Mouse (Mus musculus): Measurements from ENCODE around the gene Mcrs1. TPM values are rescaled to one million over a fixed set of nuclear protein-coding genes. Genes with fewer than 3 reads are reported as not detected.
"Not testable (repeated sequence)": the region's sequence is repeated elsewhere in the genome, so short reads cannot be mapped to it uniquely, and the experiment has no call there.

Gene Mcrs1
- total RNA-seq, 1 experiment from 2014 or later: 54.6 TPM

GRCm38 (mm10) chr15:99251111-99251510 is 650 bp downstream of the Mcrs1 start:
- not testable (repeated sequence) for DNase-seq

- no peak for DNase-seq
Measured at GRCm38 (mm10) chr15:99249938-99250337, 1.8 kb downstream of the Mcrs1 start.

- no peak for DNase-seq
Measured at GRCm38 (mm10) chr15:99248972-99249371, 2.8 kb downstream of the Mcrs1 start.

GRCm38 (mm10) chr15:99246736-99247135 is 5.0 kb downstream of the Mcrs1 start:
- not testable (repeated sequence) for DNase-seq

- no peak for DNase-seq
Measured at GRCm38 (mm10) chr15:99242045-99242444, 9.7 kb downstream of the Mcrs1 start.

- no peak for DNase-seq
Measured at GRCm38 (mm10) chr15:99241249-99241648, 10.5 kb downstream of the Mcrs1 start.

GRCm38 (mm10) chr15:99240129-99240528 is 11.6 kb downstream of the Mcrs1 start:
- no peak for DNase-seq

- DNase-seq: no peak
Measured at GRCm38 (mm10) chr15:99238006-99238405, 13.8 kb downstream of the Mcrs1 start.

- no peak for DNase-seq
Measured at GRCm38 (mm10) chr15:99234326-99235010, 17.3 kb downstream of the Mcrs1 start.

- no peak for DNase-seq
Measured at GRCm38 (mm10) chr15:99233719-99234118, 18.0 kb downstream of the Mcrs1 start.

- no peak for DNase-seq
Measured at GRCm38 (mm10) chr15:99231998-99232397, 19.8 kb downstream of the Mcrs1 start.

GRCm38 (mm10) chr15:99226090-99226489 is 25.7 kb downstream of the Mcrs1 start:
- no peak for DNase-seq

GRCm38 (mm10) chr15:99225081-99225810 is 26.5 kb downstream of the Mcrs1 start:
- peak; percentile 29 for DNase-seq

GRCm38 (mm10) chr15:99224208-99224911 is 27.4 kb downstream of the Mcrs1 start, which contains the start of gene Kcnh3:
TSS of gene Kcnh3 (plus strand) at chr15:99224861.
- DNase-seq: peak; percentile 69

GRCm38 (mm10) chr15:99223585-99224207 is 28.1 kb downstream of the Mcrs1 start:
- peak; percentile 72 for DNase-seq

GRCm38 (mm10) chr15:99222794-99223584 is 28.8 kb downstream of the Mcrs1 start:
- DNase-seq: no peak

GRCm38 (mm10) chr15:99221315-99221952 is 30.3 kb downstream of the Mcrs1 start:
- no peak for DNase-seq

GRCm38 (mm10) chr15:99217630-99218029 is 34.1 kb downstream of the Mcrs1 start:
- no peak for DNase-seq

- no peak for DNase-seq
Measured at GRCm38 (mm10) chr15:99215741-99216463, 35.9 kb downstream of the Mcrs1 start.

- no peak for DNase-seq
Measured at GRCm38 (mm10) chr15:99214941-99215340, 36.8 kb downstream of the Mcrs1 start.

All from adrenal gland, postnatal 25 days (tissue).